Mouse (Mus musculus) forebrain, embryonic 14.5 days (tissue): Measurements from ENCODE around the gene Dennd6b. TPM values are rescaled to one million over a fixed set of nuclear protein-coding genes. Genes with fewer than 3 reads are reported as not detected.

ENCODE experiments used
- ATAC-seq: fragments of 200-750 bp; cut with Nextera tagmentation; 2 replicates; pipeline ENCODE4 v1.8.0; 2017; ENCODE audit warnings: mild to moderate bottlenecking, moderate library complexity
- DNase-seq: peaks from one replicate; pipeline ENCODE4 v3.0.0-alpha.2; 2015; ENCODE audit warnings: low spot score
- H3K27ac ChIP-seq: fragments of 300-500 bp; sonication (generic); 2 replicates; pipeline ENCODE4 v1.5.1; 2014; ENCODE audit warnings: low read depth, mild to moderate bottlenecking, control low read depth, low read length, moderate library complexity
- H3K27me3 ChIP-seq: fragments of 300-500 bp; sonication (generic); replicated peaks from 2 replicates; pipeline ENCODE4 v1.6.1; 2014; ENCODE audit warnings: low read length, control low read depth, mixed read lengths; ENCODE audit not compliant: control insufficient read depth, insufficient read depth
- H3K36me3 ChIP-seq: fragments of 300-500 bp; sonication (generic); 2 replicates; pipeline ENCODE4 v1.6.1; 2014; ENCODE audit warnings: low read length, control low read depth; ENCODE audit not compliant: control insufficient read depth, insufficient read depth
- H3K4me1 ChIP-seq: fragments of 300-500 bp; sonication (generic); 2 replicates; pipeline ENCODE4 v1.6.1; 2014; ENCODE audit warnings: antibody characterized with exemption, low read length, control low read depth; ENCODE audit not compliant: control insufficient read depth, insufficient read depth
- H3K4me2 ChIP-seq: fragments of 300-500 bp; sonication (generic); 2 replicates; pipeline ENCODE4 v1.6.1; 2014; ENCODE audit warnings: mild to moderate bottlenecking, control low read depth, low read length
- H3K4me3 ChIP-seq: fragments of 300-500 bp; sonication (generic); 2 replicates; pipeline ENCODE4 v1.5.1; 2014; ENCODE audit warnings: low read depth, low read length, control low read depth
- H3K9ac ChIP-seq: fragments of 300-500 bp; sonication (generic); 2 replicates; pipeline ENCODE4 v1.6.1; 2014; ENCODE audit warnings: mild to moderate bottlenecking, low read length, control low read depth, moderate library complexity
- H3K9me3 ChIP-seq: fragments of 300-500 bp; sonication (generic); replicated peaks from 2 replicates; pipeline ENCODE4 v1.6.1; 2016; ENCODE audit warnings: low read length, control low read depth, mixed read lengths; ENCODE audit not compliant: control insufficient read depth
- WGBS: fragments of 180-500 bp; shearing (Covaris S2); extraction: QIAGEN DNeasy Blood & Tissue Kit; methylation state at CpG from one replicate; pipeline ENCODE4 v1.1.7; 2014; 5-methylcytosine and 5-hydroxymethylcytosine counted together
- polyA plus RNA-seq: library from polyadenylated mRNA; unstranded; fragments of >200 nt; fragmentation: Nextera tagmentation; extraction: Ambion mirVana; gene quantifications from 2 replicates; pipeline ENCODE4 v1.2.1, GENCODE M21; 2014

Dennd6b gene
- polyA plus RNA-seq, 1 experiment from 2014 or later: 39.0 TPM

- Histone ChIP-seq H3K4me1 (peaks cover 78% of the 10 kb centered on the region), H3K27ac (peak overlapping the region; percentile 95; the same call in 1 of the 2 replicates), H3K4me2 (peak overlapping the region; percentile 67), H3K27me3 (no peaks in the 10 kb centered on the region), H3K9me3 (no peaks in the 10 kb centered on the region), H3K4me3 (peak overlapping the region; percentile 86), H3K36me3 (no peaks in the 10 kb centered on the region), H3K9ac (peak overlapping the region; percentile 98)
- ATAC-seq (no peak), DNase-seq (peak; percentile 38)
- WGBS: 63% methylated on average over 7 of the region's 7 CpGs
Measured at GRCm38 (mm10) chr15:89178260-89178860, 17.9 kb downstream of the Dennd6b start.

GRCm38 (mm10) chr15:89177576-89178259 is 18.6 kb downstream of the Dennd6b start:
- Histone ChIP-seq H3K4me3 (no peak overlapping the region; the same call in 1 of the 2 replicates), H3K36me3 (no peaks in the 10 kb centered on the region), H3K27me3 (no peaks in the 10 kb centered on the region), H3K9ac (no peak overlapping the region; the same call in 1 of the 2 replicates), H3K4me2 (peak overlapping the region; percentile 67), H3K27ac (peak overlapping the region; percentile 3; the same call in 1 of the 2 replicates), H3K4me1 (peaks cover 75% of the 10 kb centered on the region), H3K9me3 (no peaks in the 10 kb centered on the region)
- 82% methylated on average over 4 of the region's 4 CpGs for WGBS
- ATAC-seq: no peak
- DNase-seq: no peak

GRCm38 (mm10) chr15:89177121-89177520 is 19.2 kb downstream of the Dennd6b start:
- Histone ChIP-seq H3K4me1 (peaks cover 75% of the 10 kb centered on the region), H3K9me3 (no peaks in the 10 kb centered on the region), H3K27ac (peak overlapping the region; percentile 33; the same call in 1 of the 2 replicates), H3K9ac (no peak overlapping the region; the same call in 1 of the 2 replicates), H3K4me2 (peak overlapping the region; percentile 67), H3K4me3 (no peak overlapping the region), H3K36me3 (no peaks in the 10 kb centered on the region), H3K27me3 (no peaks in the 10 kb centered on the region)
- 8% methylated on average over 5 of the region's 5 CpGs for WGBS
- ATAC-seq (no peak), DNase-seq (peak; percentile 66)

- no peaks in the 10 kb centered on the region for H3K9me3 ChIP-seq
- H3K9ac ChIP-seq: no peak overlapping the region
- no peak for DNase-seq
- peak overlapping the region; percentile 67; the same call in 1 of the 2 replicates for H3K4me2 ChIP-seq
- 61% methylated on average over 13 of the region's 13 CpGs for WGBS
- ATAC-seq: no peak
- peaks cover 74% of the 10 kb centered on the region for H3K4me1 ChIP-seq
- H3K4me3 ChIP-seq: no peak overlapping the region
- no peaks in the 10 kb centered on the region for H3K27me3 ChIP-seq
- no peak overlapping the region for H3K27ac ChIP-seq
- no peaks in the 10 kb centered on the region for H3K36me3 ChIP-seq
Measured at GRCm38 (mm10) chr15:89175411-89176155, 20.7 kb downstream of the Dennd6b start.

- ATAC-seq: no peak
Measured at GRCm38 (mm10) chr15:89174889-89175339, 21.4 kb downstream of the Dennd6b start.

GRCm38 (mm10) chr15:89173906-89174214 is 22.4 kb downstream of the Dennd6b start:
- H3K27ac ChIP-seq: no peak overlapping the region
- no peaks in the 10 kb centered on the region for H3K9me3 ChIP-seq
- peaks cover 79% of the 10 kb centered on the region for H3K4me1 ChIP-seq
- DNase-seq: no peak
- H3K4me2 ChIP-seq: peak overlapping the region; percentile 100
- peak overlapping the region; percentile 51 for H3K4me3 ChIP-seq
- H3K27me3 ChIP-seq: no peaks in the 10 kb centered on the region
- peak overlapping the region; percentile 75 for H3K9ac ChIP-seq
- peaks cover 16% of the 10 kb centered on the region; the same call in 1 of the 2 replicates for H3K36me3 ChIP-seq
- ATAC-seq: peak; percentile 5; the same call in 1 of the 2 replicates
- WGBS: 2% methylated on average over 15 of the region's 15 CpGs

More at GRCm38 (mm10) chr15:89174889-89175339, 21.4 kb downstream of the Dennd6b start:
- peak overlapping the region; percentile 75; the same call in 1 of the 2 replicates for H3K9ac ChIP-seq
- no peak for DNase-seq
- H3K9me3 ChIP-seq: no peaks in the 10 kb centered on the region
- peak overlapping the region; percentile 39; the same call in 1 of the 2 replicates for H3K27ac ChIP-seq
- peaks cover 6% of the 10 kb centered on the region; the same call in 1 of the 2 replicates for H3K36me3 ChIP-seq
- H3K27me3 ChIP-seq: no peaks in the 10 kb centered on the region
- H3K4me1 ChIP-seq: peaks cover 77% of the 10 kb centered on the region
- 42% methylated on average over 11 of the region's 11 CpGs for WGBS
- no peak overlapping the region for H3K4me3 ChIP-seq
- peak overlapping the region; percentile 100 for H3K4me2 ChIP-seq

GRCm38 (mm10) chr15:89173024-89173905 is 23.0 kb downstream of the Dennd6b start:
- H3K4me1 ChIP-seq: peaks cover 74% of the 10 kb centered on the region
- peak overlapping the region; percentile 78 for H3K27ac ChIP-seq
- H3K4me3 ChIP-seq: peak overlapping the region; percentile 51
- H3K9me3 ChIP-seq: no peaks in the 10 kb centered on the region
- no peaks in the 10 kb centered on the region for H3K27me3 ChIP-seq
- DNase-seq (peak; percentile 89), ATAC-seq (peak; percentile 70)
- H3K9ac ChIP-seq: peak overlapping the region; percentile 75
- under 1% methylated on average over 60 of the region's 65 CpGs for WGBS
- peaks cover 19% of the 10 kb centered on the region for H3K36me3 ChIP-seq
- H3K4me2 ChIP-seq: peak overlapping the region; percentile 100
